Mouse (Mus musculus) lung, postnatal 0 days (tissue): ENCODE measurements around the gene Calr4. TPM values are rescaled to one million over a fixed set of nuclear protein-coding genes. Genes with fewer than 3 reads are reported as not detected.

Experiments
- ATAC-seq: fragments of 200-750 bp; cut with Nextera tagmentation; 2 replicates; pipeline ENCODE4 v1.8.0; 2017; ENCODE audit warnings: moderate library complexity
- DNase-seq: peaks from one replicate; pipeline ENCODE4 v3.0.0-alpha.2; 2016; ENCODE audit warnings: low spot score
- H3K27ac ChIP-seq: fragments of 300-500 bp; sonication (generic); 2 replicates; pipeline ENCODE4 v1.5.1; 2014; ENCODE audit warnings: antibody characterized with exemption, mild to moderate bottlenecking, low read length, mixed read lengths
- H3K27me3 ChIP-seq: fragments of 300-500 bp; sonication (generic); replicated peaks from 2 replicates; pipeline ENCODE4 v1.6.1; 2014; ENCODE audit warnings: low read length, mixed read lengths; ENCODE audit not compliant: insufficient read depth
- H3K36me3 ChIP-seq: fragments of 300-500 bp; sonication (generic); 2 replicates; pipeline ENCODE4 v1.6.1; 2014; ENCODE audit warnings: low read length, mixed read lengths; ENCODE audit not compliant: insufficient read depth
- H3K4me1 ChIP-seq: fragments of 300-500 bp; sonication (generic); 2 replicates; pipeline ENCODE4 v1.6.1; 2014; ENCODE audit warnings: antibody characterized with exemption, low read depth, low read length, mixed read lengths; ENCODE audit not compliant: insufficient read depth
- H3K4me2 ChIP-seq: fragments of 300-500 bp; sonication (generic); replicated peaks from 2 replicates; pipeline ENCODE4 v1.6.1; 2014; ENCODE audit warnings: low read depth, mild to moderate bottlenecking, low read length, moderate library complexity, mixed read lengths
- H3K4me3 ChIP-seq: fragments of 300-500 bp; sonication (generic); 2 replicates; pipeline ENCODE4 v1.5.1; 2014; ENCODE audit warnings: low read depth, low read length
- H3K9ac ChIP-seq: fragments of 300-500 bp; sonication (generic); replicated peaks from 2 replicates; pipeline ENCODE4 v1.6.1; 2014; ENCODE audit warnings: low read depth, mild to moderate bottlenecking
- H3K9me3 ChIP-seq: fragments of 300-500 bp; sonication (generic); 2 replicates; pipeline ENCODE4 v1.6.1; 2016; ENCODE audit warnings: low read length, mixed read lengths
- CTCF ChIP-seq: IDR thresholded peaks from 2 replicates; pipeline ENCODE4 v1.5.1; 2016; ENCODE audit warnings: antibody characterized with exemption, mild to moderate bottlenecking
- EP300 ChIP-seq: IDR thresholded peaks from 2 replicates; pipeline ENCODE4 v1.6.1; 2016; ENCODE audit warnings: antibody characterized with exemption, mild to moderate bottlenecking, control low read depth
- WGBS: fragments of 180-500 bp; shearing (Covaris S2); extraction: QIAGEN DNeasy Blood & Tissue Kit; methylation state at CpG from one replicate; pipeline ENCODE4 v1.1.7; 2014; 5-methylcytosine and 5-hydroxymethylcytosine counted together
- polyA plus RNA-seq: library from polyadenylated mRNA; unstranded; fragments of >200 nt; fragmentation: Nextera tagmentation; extraction: Ambion mirVana; gene quantifications from 2 replicates; pipeline ENCODE4 v1.2.1, GENCODE M21; 2015

Gene Calr4
- polyA plus RNA-seq, 1 experiment from 2014 or later, result 0.32 TPM

- H3K27me3 ChIP-seq, result no peaks in the 10 kb centered on the region
- 8% methylated on average over 18 of the region's 44 CpGs for WGBS
- H3K9ac ChIP-seq, result peak within 1 kb of the TSS; percentile 87
- H3K4me3 ChIP-seq, result peak within 1 kb of the TSS; percentile 93
- ATAC-seq, result peak; percentile 98
- TF ChIP-seq EP300 (no peak), CTCF (peak; percentile 1; the same call in 1 of the 2 replicates)
- H3K4me1 ChIP-seq, result peaks cover 15% of the 10 kb centered on the region; the same call in 1 of the 2 replicates
- H3K27ac ChIP-seq, result peak within 1 kb of the TSS; percentile 95
- H3K36me3 ChIP-seq, result no peaks in the 10 kb centered on the region
- peak within 1 kb of the TSS; percentile 83 for H3K4me2 ChIP-seq
- peak; percentile 96 for DNase-seq
- no peaks in the 10 kb centered on the region for H3K9me3 ChIP-seq
These were observed 45.6 kb downstream of the Calr4 start, which contains the start of gene Eps15 for GRCm38 (mm10) chr4:109279689-109280458. TSS of gene Eps15 (plus strand) at chr4:109280268.

- Histone ChIP-seq H3K9me3 (no peaks in the 10 kb centered on the region), H3K9ac (peak overlapping the region; percentile 87), H3K4me2 (peak overlapping the region; percentile 83), H3K4me3 (peak overlapping the region; percentile 93), H3K27me3 (no peaks in the 10 kb centered on the region), H3K4me1 (peaks cover 15% of the 10 kb centered on the region; the same call in 1 of the 2 replicates), H3K36me3 (no peaks in the 10 kb centered on the region), H3K27ac (peak overlapping the region; percentile 95)
- DNase-seq (peak; percentile 56), ATAC-seq (peak; percentile 89)
- no peak for TF ChIP-seq EP300
- 0 out of 2 replicates have a peak, but pooled peaks have one; percentile 2 for TF ChIP-seq CTCF
- 2% methylated on average over 35 of the region's 85 CpGs for WGBS
These were observed 46.3 kb downstream of the Calr4 start for GRCm38 (mm10) chr4:109280459-109281160.

GRCm38 (mm10) chr4:109281161-109281560 lies 46.9 kb downstream of the Calr4 start:
- H3K27ac ChIP-seq, result peak overlapping the region; percentile 95; the same call in 1 of the 2 replicates
- H3K27me3 ChIP-seq, result no peaks in the 10 kb centered on the region
- peaks cover 15% of the 10 kb centered on the region; the same call in 1 of the 2 replicates for H3K4me1 ChIP-seq
- ATAC-seq (no peak), DNase-seq (no peak)
- H3K4me2 ChIP-seq, result peak overlapping the region; percentile 83
- H3K36me3 ChIP-seq, result no peaks in the 10 kb centered on the region
- TF ChIP-seq EP300, result no peak
- no peak for TF ChIP-seq CTCF
- 7% methylated on average over 4 of the region's 4 CpGs for WGBS
- H3K9me3 ChIP-seq, result no peaks in the 10 kb centered on the region
- H3K9ac ChIP-seq, result peak overlapping the region; percentile 87
- H3K4me3 ChIP-seq, result peak overlapping the region; percentile 93

GRCm38 (mm10) chr4:109281946-109282345 lies 47.7 kb downstream of the Calr4 start:
- H3K4me2 ChIP-seq, result peak overlapping the region; percentile 83; the same call in 1 of the 2 replicates
- no peak overlapping the region for H3K27ac ChIP-seq
- no peak overlapping the region for H3K4me3 ChIP-seq
- H3K27me3 ChIP-seq, result no peaks in the 10 kb centered on the region
- ATAC-seq, result no peak
- 79% methylated on average over 1 of the region's 1 CpGs for WGBS
- TF ChIP-seq EP300 (no peak), CTCF (no peak)
- peaks cover 15% of the 10 kb centered on the region; the same call in 1 of the 2 replicates for H3K4me1 ChIP-seq
- H3K9ac ChIP-seq, result no peak overlapping the region
- H3K36me3 ChIP-seq, result no peaks in the 10 kb centered on the region
- DNase-seq, result no peak
- H3K9me3 ChIP-seq, result no peaks in the 10 kb centered on the region

- Histone ChIP-seq H3K27me3 (no peaks in the 10 kb centered on the region), H3K4me2 (no peak overlapping the region), H3K4me3 (no peak overlapping the region), H3K9ac (no peak overlapping the region), H3K9me3 (no peaks in the 10 kb centered on the region), H3K36me3 (no peaks in the 10 kb centered on the region), H3K27ac (no peak overlapping the region), H3K4me1 (no peaks in the 10 kb centered on the region)
- TF ChIP-seq EP300 (no peak), CTCF (no peak)
- ATAC-seq, result no peak
- no peak for DNase-seq
These were observed 60.3 kb downstream of the Calr4 start for GRCm38 (mm10) chr4:109294629-109295028.

GRCm38 (mm10) chr4:109296510-109296909 lies 62.2 kb downstream of the Calr4 start:
- 68% methylated on average over 2 of the region's 2 CpGs for WGBS
- H3K27ac ChIP-seq, result no peak overlapping the region
- H3K9me3 ChIP-seq, result no peaks in the 10 kb centered on the region
- ATAC-seq, result no peak
- no peak for DNase-seq
- H3K4me1 ChIP-seq, result no peaks in the 10 kb centered on the region
- no peak overlapping the region for H3K4me2 ChIP-seq
- H3K36me3 ChIP-seq, result no peaks in the 10 kb centered on the region
- no peak overlapping the region for H3K4me3 ChIP-seq
- no peak overlapping the region for H3K9ac ChIP-seq
- TF ChIP-seq CTCF, result no peak
- no peak for TF ChIP-seq EP300
- H3K27me3 ChIP-seq, result no peaks in the 10 kb centered on the region
